Mouse (Mus musculus) megakaryocyte progenitor cell, adult 5-6 weeks (primary cell): ENCODE measurements around the gene Med10. TPM values are rescaled to one million over a fixed set of nuclear protein-coding genes. Genes with fewer than 3 reads are reported as not detected.

Experiments
- ATAC-seq: replicated peaks from 2 replicates; pipeline ENCODE4 v1.8.0; 2016; ENCODE audit warnings: mild to moderate bottlenecking, moderate TSS enrichment, inconsistent platforms; ENCODE audit not compliant: poor library complexity
- total RNA-seq, 2 experiments: library from RNA; stranded (forward) in 1 of 2; stranded (reverse) in 1 of 2; fragments of 157-497, 149-512 nt in 1 of 2; fragments of 200-1000 nt in 1 of 2; gene quantifications; 2 replicates each; pipeline versions ENCODE4 v1.2.3 to v1.2.4; 2015 to 2017

Gene Med10
- total RNA-seq (2015): 37.5 and 42.5 TPM in 2 replicates
- total RNA-seq (2017): 44.8 and 45.5 TPM in 2 replicates

- ATAC-seq: no peak
Measured at GRCm38 (mm10) chr13:69802095-69802494, at the start of gene Med10. Med10 (plus strand) TSS chr13:69802395.

GRCm38 (mm10) chr13:69752875-69753274 is 49.3 kb upstream of the Med10 start:
- no peak for ATAC-seq

GRCm38 (mm10) chr13:69758979-69759378 is 43.2 kb upstream of the Med10 start:
- no peak for ATAC-seq

GRCm38 (mm10) chr13:69761393-69761792 is 40.8 kb upstream of the Med10 start:
- ATAC-seq: no peak

GRCm38 (mm10) chr13:69764646-69765045 is 37.5 kb upstream of the Med10 start:
- ATAC-seq: no peak

- ATAC-seq: no peak
Measured at GRCm38 (mm10) chr13:69768152-69768551, 34.0 kb upstream of the Med10 start.

- no peak for ATAC-seq
Measured at GRCm38 (mm10) chr13:69770538-69771456, 31.4 kb upstream of the Med10 start.

- ATAC-seq: no peak
Measured at GRCm38 (mm10) chr13:69772358-69772757, 29.8 kb upstream of the Med10 start.

- no peak for ATAC-seq
Measured at GRCm38 (mm10) chr13:69778221-69778620, 24.0 kb upstream of the Med10 start.

GRCm38 (mm10) chr13:69788704-69789103 is 13.5 kb upstream of the Med10 start:
- ATAC-seq: peak; percentile 92

GRCm38 (mm10) chr13:69791814-69792213 is 10.4 kb upstream of the Med10 start:
- ATAC-seq: no peak

GRCm38 (mm10) chr13:69792541-69793009 is 9.6 kb upstream of the Med10 start:
- no peak for ATAC-seq

- peak; percentile 31; the same call in 1 of the 2 replicates for ATAC-seq
Measured at GRCm38 (mm10) chr13:69794808-69795207, 7.4 kb upstream of the Med10 start.

GRCm38 (mm10) chr13:69809681-69810611 is 7.8 kb downstream of the Med10 start:
- peak; percentile 83 for ATAC-seq

- no peak for ATAC-seq
Measured at GRCm38 (mm10) chr13:69810936-69811680, 8.9 kb downstream of the Med10 start.

- ATAC-seq: peak; percentile 35
Measured at GRCm38 (mm10) chr13:69813870-69814269, 11.7 kb downstream of the Med10 start.

- no peak for ATAC-seq
Measured at GRCm38 (mm10) chr13:69818306-69818705, 16.1 kb downstream of the Med10 start.

GRCm38 (mm10) chr13:69821169-69821822 is 19.1 kb downstream of the Med10 start:
- ATAC-seq: no peak

- ATAC-seq: no peak
Measured at GRCm38 (mm10) chr13:69823920-69824637, 21.9 kb downstream of the Med10 start.
